Mouse (Mus musculus) olfactory bulb, adult 2 months (tissue): ENCODE measurements around the gene St6gal1.

ENCODE experiments used
- CTCF ChIP-seq: fragments of 200-500 bp; IDR thresholded peaks from 2 replicates; pipeline ENCODE4 v1.5.1; 2012; ENCODE audit warnings: low read depth, mild to moderate bottlenecking, low read length, moderate library complexity; ENCODE audit not compliant: insufficient read depth
- POLR2A ChIP-seq: fragments of 200-500 bp; IDR thresholded peaks from 2 replicates; pipeline ENCODE4 v1.6.1; 2012; ENCODE audit warnings: mild to moderate bottlenecking, low read depth, low read length, moderate library complexity; ENCODE audit not compliant: insufficient read depth

GRCm38 (mm10) chr16:23290171-23290570 lies 65.6 kb downstream of the St6gal1 start:
- TF ChIP-seq CTCF (no peak), POLR2A (no peak)
